Mouse (Mus musculus) urinary bladder, postnatal 14 days (tissue): Measurements from ENCODE around the gene Apobec3.

Experiments
- DNase-seq: peaks from one replicate; pipeline ENCODE4 v3.0.0; 2021; ENCODE audit warnings: low spot score

Apobec3 gene

DNA sequence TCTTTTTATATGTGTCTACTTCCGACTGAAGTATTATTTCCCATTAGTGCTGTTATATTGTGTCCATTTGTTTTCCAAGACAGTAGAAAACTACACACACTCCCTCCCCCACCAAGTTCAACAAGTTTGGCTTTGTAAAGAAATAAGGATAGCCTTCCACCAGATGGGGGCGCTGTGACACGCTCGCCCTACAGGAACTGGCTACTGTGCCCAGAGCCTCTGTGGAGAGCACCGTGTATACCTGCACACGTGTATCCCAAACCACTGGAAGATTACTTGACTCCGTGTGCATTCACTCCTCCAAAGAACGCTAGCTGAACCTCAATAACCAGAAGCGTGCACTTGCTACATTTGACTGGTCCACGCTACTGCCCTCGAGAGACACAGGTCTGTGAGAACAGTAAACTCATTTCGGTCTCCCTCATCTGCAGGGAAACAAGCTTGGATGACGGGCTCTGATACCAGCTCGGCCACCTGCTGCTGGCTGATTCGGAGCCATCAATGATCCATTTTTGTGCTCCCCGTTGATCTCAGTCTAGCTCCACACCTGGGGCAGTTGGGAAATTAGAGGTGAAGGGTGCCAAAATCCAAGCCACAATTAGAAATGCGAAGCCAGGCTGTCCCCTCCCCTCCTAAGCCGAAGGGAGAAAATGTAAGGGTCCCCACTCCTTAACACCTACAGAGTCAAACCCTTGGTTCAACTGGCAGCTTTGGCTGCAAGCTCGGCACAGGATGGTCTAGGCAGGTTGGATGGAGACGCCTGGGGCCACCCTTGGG is at the start of gene Apobec3:
Gene Apobec3, plus strand, starts transcription at position 224 of the 777 bp plus-strand sequence.
- DNase-seq = peak; percentile 85

DNA sequence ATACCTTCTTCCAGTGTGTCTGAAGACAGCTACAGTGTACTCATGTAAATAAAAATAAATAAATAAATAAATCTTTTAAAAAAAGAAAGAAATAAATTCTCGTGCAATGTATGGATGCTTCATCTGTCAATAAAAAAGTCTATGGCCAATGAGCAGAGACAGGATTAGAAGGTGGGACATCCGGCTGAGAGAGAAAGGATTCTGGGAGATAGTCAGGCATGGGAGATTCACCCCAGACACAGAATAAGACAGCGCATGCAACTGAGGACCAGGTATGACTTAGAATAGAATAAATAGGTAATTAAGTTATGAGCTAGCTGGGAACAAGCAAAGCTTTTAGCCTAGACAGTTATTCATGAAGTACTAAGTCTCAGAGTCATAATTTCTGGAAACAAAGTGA is 48.5 kb upstream of the Apobec3 start:
- no peak for DNase-seq

DNA sequence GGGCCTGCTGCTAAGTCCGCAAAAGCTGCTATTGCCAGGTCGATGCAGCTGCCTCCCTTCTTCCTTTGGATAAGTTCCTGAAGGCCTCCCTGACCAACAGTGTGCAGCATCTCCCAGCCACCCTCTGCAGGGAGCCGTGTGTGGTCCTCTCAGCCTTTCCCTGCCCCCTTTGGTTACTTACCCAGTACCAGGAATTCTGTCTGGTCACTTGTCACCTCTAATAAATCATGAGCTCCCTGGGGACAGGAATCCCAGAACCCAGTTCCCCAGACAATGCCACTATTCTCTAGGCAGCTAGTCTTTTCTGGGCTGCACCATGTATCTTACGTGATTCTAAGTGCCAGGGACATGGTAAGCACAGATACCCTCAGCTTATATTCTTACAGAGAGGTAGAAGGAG is 45.5 kb upstream of the Apobec3 start:
- peak; percentile 40 for DNase-seq

DNA sequence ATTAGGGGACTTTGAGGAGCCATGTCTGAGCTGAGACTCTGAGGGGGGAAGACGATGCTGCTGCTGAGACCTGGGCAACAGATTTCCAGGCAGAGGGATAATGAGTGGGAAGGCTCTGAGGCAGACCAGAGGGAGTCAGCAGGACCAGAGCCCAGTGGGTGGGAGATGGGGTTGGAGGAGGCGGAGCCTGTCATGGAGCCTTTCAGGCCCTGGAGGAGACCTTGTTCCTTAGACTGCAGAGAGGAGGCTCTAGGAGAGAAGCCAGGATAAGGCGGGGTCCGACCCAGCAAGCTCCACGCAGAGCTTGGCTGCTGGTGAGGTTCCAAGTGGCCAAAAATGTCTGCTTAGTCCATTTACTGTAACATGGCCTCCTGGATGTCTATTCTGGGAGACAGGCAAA is 44.4 kb upstream of the Apobec3 start:
- peak; percentile 75 for DNase-seq

DNA sequence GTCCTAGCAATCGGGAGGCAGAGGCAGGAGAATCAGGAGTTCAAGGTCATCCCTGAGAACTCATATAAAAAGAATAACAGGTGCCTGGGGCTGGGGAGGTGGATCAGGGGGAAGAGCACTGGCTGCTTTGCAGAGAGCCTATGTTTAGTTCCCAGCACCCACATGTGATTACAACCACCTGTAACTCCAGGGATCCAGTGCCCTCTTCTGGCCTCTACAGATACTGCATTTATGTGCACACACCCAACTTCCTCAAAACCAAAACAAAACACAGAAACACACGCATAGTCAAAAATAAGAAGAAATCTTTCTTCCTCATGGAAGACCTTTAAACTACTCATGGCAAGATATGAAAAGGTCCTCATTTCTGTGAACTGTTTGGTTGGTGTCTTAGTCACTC is 41.3 kb upstream of the Apobec3 start:
- no peak for DNase-seq

DNA sequence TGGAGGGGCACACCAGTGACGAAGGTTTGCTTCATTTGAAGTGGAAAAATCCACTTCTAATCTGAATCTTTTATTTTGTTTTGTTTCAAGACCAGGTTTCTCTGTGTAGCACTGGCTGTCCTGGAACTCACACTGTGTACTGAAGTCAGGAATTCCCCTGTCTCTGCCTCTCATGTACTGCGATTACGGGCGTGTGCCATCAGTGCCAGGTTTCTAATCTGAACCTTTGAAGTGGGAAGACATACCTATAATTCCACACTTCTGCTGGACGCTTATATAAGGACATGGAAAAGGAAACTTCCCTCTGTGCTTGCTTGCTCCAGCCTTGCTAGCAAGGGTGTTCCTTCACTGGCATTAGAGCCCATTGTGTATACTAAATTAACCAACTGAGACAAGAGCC is 32.5 kb upstream of the Apobec3 start:
- DNase-seq = no peak

DNA sequence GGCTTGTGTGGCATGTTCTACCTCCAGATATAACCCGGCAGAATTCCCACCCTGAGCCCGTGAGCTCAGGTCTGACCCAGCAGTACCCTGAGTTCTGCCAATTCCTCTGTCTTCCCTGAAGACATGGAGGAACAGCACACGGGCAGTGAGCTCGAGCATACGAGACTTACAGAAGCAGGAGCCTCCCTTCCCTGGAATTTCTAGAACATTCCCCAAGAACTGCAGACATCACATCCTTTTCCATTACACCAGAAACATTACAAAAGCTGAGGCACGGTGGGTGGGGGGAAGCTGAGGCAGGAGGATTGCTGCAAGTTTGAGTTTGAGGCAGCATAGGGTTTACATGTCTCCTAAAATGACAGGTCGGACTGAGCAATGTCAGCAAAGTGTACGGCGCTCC is 31.6 kb upstream of the Apobec3 start:
- no peak for DNase-seq

DNA sequence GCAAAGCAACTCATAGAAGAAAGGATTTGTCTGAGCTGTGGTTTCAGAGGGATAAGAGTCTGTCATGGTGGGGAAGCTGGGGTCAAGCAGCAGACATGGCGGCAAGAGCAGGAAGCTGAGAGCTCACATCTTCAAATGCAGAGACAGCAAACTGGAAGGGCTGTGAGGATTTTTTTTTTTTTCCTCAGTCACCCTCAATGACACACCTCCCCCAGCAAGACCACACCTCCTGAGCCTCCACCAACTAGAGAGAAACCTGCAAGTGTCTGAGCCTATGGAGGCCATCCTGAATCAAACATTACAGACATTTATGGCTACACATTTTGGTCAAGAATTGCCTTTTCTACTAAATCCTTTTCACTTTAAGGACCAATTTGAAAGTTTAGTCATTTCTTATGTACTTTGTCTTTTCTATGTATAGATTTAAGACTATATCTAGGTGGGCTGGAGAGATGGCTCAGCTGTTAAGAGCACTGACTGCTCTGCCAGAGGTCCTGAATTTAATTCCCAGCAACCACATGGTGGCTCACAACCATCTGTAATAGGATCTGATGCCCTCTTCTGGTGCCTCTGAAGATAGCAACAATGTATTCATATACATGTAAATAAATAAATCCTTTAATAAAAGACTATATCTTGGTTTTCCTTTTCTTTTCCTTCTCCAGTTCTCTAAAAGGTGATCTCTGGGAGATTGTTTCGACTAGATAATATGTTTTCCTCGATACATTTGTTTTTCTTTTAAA is 24.0 kb upstream of the Apobec3 start:
- no peak for DNase-seq

DNA sequence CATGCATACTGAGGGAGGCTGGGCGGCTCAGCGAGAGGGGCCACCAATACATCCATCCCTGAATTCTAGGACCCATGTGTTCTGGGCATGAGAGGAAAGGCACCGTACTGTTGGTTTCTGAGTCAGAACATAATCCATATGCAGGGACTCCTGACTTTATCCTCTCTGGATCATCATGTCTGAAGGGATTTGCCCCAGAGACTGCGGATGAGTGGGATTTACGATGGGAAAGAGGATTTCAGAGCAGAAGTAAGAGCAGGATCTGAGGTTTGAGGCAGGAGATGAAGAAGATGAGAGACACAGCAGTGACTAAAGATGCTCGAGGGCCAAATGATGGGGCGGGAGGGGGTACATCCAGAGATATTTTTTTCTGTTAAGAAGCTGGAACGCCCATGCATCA is 17.9 kb upstream of the Apobec3 start:
- DNase-seq = no peak

DNA sequence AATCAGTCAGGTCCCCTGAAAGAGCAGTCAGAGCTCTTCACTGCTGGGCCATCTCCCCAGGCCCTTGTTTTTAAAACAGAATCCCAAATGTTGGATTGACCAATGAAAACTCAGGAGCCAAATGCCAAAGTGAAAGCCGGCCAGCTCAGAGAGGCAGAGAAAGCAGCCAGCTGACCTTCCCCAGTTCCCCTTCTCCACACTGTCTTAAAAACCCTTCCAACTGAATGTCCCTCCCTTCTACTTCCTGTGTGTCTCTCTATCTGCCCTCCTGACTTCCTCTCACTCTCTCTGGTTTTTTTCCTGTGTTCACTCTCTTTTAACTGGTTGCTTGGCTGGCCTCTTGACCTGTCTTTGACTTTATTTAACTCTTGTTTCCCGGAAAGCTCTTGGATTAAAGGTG is 17.5 kb upstream of the Apobec3 start:
- no peak for DNase-seq

DNA sequence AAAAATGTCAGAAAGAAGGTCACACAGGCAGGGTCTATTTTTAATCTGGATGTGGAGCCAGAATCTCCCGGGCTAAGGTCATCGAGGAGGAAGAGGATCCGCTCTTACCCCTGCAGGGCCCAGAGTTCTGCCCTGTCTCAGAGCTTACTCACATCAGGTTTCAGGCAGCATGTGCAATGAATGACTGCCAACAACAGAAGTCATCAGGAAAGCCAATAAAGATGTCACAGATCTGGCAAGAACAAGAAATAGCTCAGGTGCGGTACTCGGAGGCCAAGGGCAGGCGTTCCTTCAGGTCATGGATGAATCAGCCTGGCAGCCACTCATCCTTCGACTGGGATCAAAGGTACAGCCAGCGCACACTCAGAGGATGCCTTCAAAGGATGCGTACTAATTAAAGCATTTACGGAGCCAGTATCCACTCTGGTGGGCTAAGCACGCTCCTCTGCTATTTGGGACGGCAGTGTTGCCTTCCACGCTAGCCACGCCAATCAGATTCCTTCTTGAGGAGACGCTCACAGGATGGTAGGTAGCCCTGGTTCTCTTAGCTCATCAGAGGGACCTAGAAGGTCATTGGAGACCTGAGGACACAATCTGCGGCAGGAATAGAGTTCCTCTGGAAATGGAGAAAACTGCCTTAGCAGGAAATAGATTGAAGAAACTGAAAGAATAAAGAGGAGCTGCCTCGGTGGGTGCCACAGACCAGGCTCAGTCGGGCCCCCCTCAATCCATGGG is 16.0 kb upstream of the Apobec3 start:
- DNase-seq = peak; percentile 54

DNA sequence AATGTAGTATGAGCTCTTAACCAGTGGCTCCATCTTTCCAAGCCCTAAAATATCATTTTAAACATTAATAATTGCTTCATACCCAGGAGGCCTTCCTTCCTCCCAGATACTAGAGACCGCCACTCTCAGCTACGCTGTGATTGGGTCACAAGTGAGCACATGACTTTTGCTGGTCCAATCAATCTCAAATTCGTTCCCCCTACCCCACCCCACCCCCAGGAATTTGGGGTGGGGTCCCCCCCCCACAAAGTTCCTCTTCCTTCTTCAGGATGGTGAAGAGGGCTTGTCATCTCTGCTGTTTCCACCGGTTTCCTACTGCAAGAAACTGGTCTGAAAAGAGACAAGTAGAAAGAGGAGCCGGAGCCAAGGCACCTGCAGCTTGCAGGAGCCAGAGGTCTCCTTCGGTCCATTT is 12.7 kb upstream of the Apobec3 start:
- DNase-seq = peak; percentile 53

DNA sequence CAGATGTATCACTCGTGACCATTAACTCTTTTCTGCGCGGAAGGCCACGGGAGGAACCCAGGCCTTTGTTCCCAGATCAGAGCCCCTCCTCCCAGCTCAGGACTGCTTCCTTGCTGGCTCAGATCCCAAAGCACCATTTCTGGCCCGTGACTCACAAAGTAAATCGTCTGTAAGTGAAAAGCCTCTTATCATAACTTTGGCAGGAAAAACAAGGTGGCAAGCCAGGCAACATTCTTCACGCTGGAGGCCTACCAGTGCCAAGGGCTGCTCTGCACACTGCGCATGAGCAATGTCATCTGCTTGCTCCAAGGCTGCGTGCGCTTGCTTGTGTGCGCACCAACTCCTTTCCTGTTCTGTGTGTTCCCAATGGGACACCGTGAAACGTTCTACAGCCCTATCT is 12.1 kb upstream of the Apobec3 start:
- DNase-seq = peak; percentile 94

DNA sequence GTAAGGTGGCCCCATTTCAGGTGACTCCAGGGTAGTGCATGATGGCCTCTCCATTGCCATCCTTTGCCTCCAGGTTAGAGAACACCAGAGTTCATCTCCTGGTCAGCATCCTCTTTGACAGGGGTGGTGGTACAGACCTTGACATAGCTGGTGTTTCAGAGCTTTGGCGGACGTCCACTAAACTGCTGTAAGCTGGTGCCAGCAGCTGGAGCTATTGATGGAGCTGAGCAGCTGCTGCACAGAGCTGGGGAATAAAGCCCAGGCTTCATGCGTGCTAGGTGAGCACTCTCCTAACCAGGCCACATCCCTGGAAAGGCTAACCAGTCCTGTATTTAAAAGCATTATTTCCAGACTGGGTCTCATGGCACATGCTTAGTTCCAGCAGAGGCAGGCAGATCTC is 11.0 kb upstream of the Apobec3 start:
- DNase-seq = no peak

DNA sequence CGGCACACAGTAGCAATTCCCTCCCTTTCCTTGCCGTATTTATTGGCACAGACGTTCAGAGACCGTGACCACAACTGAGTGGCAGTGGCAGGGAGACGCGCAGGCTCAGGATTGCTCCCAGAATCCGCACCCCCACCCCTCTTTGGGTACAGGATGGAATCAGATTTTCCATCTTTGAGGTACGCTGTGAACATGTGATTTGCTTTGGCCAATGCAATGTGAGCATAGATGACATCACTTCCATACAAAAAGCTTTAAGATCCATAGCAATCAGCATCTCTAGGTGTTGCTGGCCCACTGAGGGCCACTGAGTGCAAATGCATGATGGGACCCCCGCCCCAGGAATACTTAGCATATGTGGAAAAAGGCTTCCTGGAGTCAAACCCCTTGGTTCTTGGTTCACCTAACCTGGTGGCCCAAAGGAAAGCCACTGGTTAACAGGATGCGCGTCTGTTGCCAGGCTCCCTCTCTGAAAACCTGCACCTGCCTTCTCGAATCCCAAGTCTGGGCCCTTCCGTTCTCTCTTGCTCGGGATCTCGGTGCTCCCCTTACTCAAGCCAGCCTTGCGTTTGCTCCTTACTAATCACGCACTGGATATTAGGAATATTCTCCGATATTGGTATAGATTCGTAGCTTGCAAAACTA is 8.7 kb upstream of the Apobec3 start:
- no peak for DNase-seq

DNA sequence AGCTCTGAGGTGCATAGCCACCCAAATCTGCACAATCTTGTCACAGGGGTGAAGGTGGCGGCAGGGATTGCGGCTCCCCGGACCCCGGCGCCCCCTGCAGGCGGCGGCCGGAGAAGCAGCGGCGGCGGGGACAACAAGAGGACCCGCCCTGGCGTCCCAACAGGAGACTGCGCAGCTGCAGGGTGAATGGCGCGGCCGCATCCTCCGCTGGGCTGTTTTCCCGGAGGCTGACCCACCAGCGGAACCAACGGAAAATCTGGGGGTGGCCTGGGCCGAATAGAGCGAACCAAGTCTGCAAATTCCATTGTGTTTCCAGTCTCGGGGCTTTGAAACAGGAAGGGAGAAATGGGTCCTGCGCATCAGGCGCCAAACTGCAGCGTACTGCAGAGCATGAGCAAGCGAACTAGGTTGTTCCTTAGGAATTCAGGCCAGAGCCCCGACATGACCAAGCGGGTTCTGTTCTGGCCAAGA is 8.1 kb upstream of the Apobec3 start:
- peak; percentile 95 for DNase-seq

DNA sequence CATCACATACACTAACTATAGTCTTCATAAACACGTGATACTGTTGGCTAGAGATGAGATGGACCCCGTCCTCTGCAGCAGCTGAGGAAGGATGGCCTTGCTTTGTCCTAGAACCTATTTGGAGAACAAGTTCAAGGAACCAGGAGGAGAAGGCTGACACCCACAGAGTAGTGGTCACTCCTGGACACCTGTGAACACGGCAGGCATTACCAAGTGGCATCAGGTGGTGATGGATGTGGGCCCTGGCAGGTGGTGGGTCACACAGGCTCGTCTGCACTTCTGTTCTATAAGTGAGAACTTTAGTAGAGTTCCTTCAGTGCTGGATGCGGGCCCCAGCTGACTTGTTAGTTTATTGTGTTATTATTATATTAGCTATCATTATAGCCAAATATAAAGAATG is 6.6 kb upstream of the Apobec3 start:
- DNase-seq = no peak

DNA sequence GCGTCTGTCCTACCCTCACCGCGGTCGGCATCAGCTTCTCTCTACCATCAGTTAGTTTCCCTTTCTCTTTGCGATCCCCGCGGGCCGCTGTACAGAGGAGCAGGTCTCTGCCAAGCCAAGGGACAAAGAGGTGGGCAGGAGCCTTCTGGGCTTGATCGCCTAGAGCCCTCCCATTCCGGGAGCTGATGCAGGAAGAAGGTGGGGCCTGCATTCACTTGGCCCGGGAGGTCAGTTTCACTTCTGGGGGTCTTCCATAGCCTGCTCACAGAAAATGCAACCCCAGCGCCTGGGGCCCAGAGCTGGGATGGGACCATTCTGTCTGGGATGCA is 718 bp downstream of the Apobec3 start:
- DNase-seq = peak; percentile 75

DNA sequence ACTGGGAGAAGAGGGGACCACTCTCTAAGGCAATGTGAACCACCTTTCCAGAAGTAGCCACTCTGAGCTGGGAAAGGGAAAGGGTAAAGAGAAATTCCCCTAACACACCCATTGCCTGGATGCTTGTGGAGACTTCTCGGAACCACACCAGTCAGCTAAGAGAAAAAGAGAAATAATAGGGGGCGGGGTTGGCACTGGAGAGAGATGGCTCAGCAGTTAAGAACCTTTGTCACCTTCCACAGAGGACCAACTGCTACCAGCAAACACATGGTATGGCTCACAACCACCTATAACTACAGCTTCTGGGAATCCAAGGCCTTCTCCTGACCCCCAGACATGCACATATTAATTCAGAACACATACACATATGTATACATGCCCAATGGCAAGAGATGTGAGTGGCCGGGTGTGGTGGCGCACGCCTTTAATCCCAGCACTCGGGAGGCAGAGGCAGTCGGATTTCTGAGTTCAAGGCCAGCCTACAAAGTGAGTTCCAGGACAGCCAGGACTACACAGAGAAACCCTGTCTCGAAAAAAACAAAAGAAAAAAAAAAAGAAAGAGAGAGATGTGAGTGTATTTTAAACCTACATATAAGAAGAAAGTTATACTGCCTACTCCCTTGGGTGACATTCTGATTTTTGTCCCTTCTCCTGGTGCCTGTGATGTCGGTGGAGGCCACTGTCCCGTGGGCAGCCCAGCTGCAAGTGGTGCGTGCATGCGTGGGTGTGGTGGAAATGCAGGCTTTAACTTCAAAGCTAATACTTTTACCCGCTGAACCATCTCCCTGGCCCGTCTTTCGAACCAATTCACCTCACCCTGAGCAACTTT is 1.8 kb downstream of the Apobec3 start:
- no peak for DNase-seq

DNA sequence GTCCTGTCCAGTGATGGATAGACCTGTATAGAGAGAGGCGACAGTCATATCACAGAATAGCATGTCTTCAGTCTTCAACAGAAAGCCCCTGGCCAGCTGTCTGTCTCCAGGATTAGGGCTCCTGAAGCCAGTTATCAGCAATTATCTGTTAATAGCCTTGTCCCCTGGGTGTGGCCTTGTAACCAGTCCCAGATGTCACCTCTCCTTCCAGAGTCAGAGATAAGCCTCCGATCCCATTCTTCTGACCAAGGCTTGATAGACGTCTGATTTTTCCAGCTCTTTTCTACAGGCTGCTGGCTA is 2.3 kb downstream of the Apobec3 start:
- no peak for DNase-seq

DNA sequence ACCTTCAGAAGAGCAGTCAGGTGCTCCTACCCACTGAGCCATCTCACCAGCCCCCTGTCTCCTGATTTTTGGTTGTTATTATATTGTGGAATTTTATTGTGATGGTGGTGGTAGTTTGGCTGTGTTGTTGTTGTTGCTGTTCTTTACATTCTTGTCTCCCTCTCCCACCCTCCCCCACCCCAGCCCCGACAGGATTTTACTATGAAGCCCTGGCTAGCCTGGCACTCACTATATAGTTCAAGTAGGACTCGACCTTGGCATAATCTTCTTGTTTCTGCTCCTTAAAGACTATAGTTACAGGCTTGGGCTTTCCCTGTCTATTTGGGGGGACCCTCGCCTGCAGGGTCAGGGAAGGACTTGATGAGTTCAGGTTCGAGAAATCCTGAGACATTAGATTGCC is 2.9 kb downstream of the Apobec3 start:
- no peak for DNase-seq
